Mouse (Mus musculus): ENCODE results near the gene Olfr221.

DNA sequence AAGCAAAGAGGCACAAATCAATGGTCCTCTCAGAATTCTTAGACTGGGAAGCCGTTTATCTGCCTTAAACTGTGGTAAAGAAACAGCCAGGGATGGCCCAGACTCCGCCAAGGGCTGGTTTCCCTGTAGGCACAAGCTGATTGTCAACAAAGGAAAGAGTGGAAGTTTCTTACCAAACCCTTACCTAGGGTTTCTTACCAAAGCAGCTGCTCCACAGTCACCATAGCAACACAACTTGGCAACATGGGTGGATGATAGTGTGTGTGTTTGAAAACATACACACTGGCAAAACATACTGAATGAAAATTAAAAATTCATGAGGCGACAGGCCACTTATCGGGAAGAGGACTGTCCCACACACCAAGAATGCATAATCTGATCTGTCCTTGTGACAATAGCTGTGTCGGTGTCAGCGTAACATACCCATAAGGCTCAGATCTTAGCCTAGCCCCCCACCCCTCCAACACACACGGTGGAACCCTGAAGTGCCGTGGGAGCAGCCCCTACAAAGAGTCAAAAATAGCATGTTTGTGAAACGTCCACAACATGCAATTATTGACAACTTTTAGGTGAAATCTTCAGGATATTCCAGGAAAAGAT lies 3.8 kb upstream of the Olfr221 start:
- TF ChIP-seq MAX (IDR thresholded peaks at IDR 0.05): no peak
- TF ChIP-seq CTCF (IDR thresholded peaks at IDR 0.05; ENCODE audit: control insufficient read depth, insufficient read depth, insufficient read length): no peak
- TF ChIP-seq USF1 (IDR thresholded peaks at IDR 0.05; ENCODE audit: low read depth): no peak
- TF ChIP-seq CEBPB (IDR thresholded peaks at IDR 0.05; ENCODE audit: low read depth): no peak
- no peak for TF ChIP-seq MYOD1 (IDR thresholded peaks at IDR 0.05; ENCODE audit: control insufficient read depth, insufficient read length, low read depth)
- TF ChIP-seq MYOG (IDR thresholded peaks at IDR 0.05; ENCODE audit: control insufficient read depth, extremely low read depth, insufficient read length): no peak
